Mouse (Mus musculus) ES-Bruce4 (cell line): ENCODE measurements around the gene Spata31d1c. TPM values are rescaled to one million over a fixed set of nuclear protein-coding genes. Genes with fewer than 3 reads are reported as not detected.

ENCODE experiments used
- H3K27ac ChIP-seq: 2 replicates; pipeline ENCODE4 v1.5.1; 2012; ENCODE audit warnings: low read length, inconsistent platforms; ENCODE audit not compliant: insufficient read depth
- H3K27me3 ChIP-seq: 2 replicates; pipeline ENCODE4 v1.6.1; 2012; ENCODE audit warnings: mild to moderate bottlenecking, low read length, inconsistent platforms; ENCODE audit not compliant: control insufficient read depth, poor library complexity, insufficient read depth, severe bottlenecking
- H3K36me3 ChIP-seq: 2 replicates; pipeline ENCODE4 v1.6.1; 2012; ENCODE audit warnings: inconsistent platforms, mild to moderate bottlenecking, low read length, moderate library complexity; ENCODE audit not compliant: control insufficient read depth, poor library complexity, insufficient read depth, severe bottlenecking
- H3K4me1 ChIP-seq: one replicate; pipeline ENCODE4 v1.8.1; 2011; ENCODE audit warnings: low read length; ENCODE audit not compliant: control insufficient read depth, insufficient read depth
- H3K4me3 ChIP-seq: 2 replicates; pipeline ENCODE4 v1.5.1; 2011; ENCODE audit warnings: low read depth, mild to moderate bottlenecking, low read length
- H3K9ac ChIP-seq: 2 replicates; pipeline ENCODE4 v1.6.1; 2012; ENCODE audit warnings: low read depth, mild to moderate bottlenecking, inconsistent platforms; ENCODE audit not compliant: poor library complexity, severe bottlenecking
- H3K9me3 ChIP-seq: replicated peaks from 2 replicates; pipeline ENCODE4 v1.6.1; 2012; ENCODE audit warnings: mild to moderate bottlenecking, low read length, inconsistent platforms; ENCODE audit not compliant: control insufficient read depth, poor library complexity, insufficient read depth, severe bottlenecking
- CTCF ChIP-seq: IDR thresholded peaks from one replicate; pipeline ENCODE4 v1.8.1; 2011; ENCODE audit warnings: low read depth, low read length
- EP300 ChIP-seq: IDR thresholded peaks from 2 replicates; pipeline ENCODE4 v1.6.1; 2011; ENCODE audit warnings: low read depth, low read length; ENCODE audit not compliant: insufficient read depth
- POLR2A ChIP-seq: IDR thresholded peaks from one replicate; pipeline ENCODE4 v1.8.1; 2011; ENCODE audit warnings: low read length; ENCODE audit not compliant: insufficient read depth
- polyA plus RNA-seq: library from polyadenylated mRNA; stranded (reverse); fragments of >200 nt; gene quantifications from 2 replicates; pipeline ENCODE4 v1.2.4, GENCODE M21; 2011; ENCODE audit warnings: low read depth; ENCODE audit not compliant: missing spikeins, insufficient read depth, insufficient read length

The Spata31d1c gene
- polyA plus RNA-seq, 1 experiment: not detected

DNA sequence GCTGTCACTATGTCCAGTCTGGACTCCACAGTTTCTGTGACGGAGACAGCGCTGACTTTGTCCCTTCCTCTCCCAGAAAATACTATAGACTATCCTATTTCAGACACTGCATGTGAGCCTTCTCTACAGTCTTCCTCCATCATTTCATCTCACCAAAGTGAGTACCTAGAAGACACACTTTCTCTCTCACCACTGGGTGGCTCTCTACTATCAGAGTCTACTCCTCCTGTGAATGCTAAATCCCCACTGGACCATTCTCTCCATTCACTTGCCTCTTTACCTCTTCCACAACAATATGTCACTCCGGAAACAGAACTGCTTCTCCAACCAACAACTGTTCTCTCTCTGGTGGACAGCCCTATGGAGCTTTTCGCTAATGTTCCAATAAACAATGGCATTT lies 2.2 kb downstream of the Spata31d1c start:
- TF ChIP-seq CTCF: no peak
- Histone ChIP-seq H3K4me3 (no peak overlapping the region), H3K36me3 (no peaks in the 10 kb centered on the region), H3K9ac (no peak overlapping the region), H3K4me1 (no peaks in the 10 kb centered on the region), H3K27me3 (no peaks in the 10 kb centered on the region; the same call in 1 of the 2 replicates), H3K9me3 (no peaks in the 10 kb centered on the region), H3K27ac (no peak overlapping the region)

DNA sequence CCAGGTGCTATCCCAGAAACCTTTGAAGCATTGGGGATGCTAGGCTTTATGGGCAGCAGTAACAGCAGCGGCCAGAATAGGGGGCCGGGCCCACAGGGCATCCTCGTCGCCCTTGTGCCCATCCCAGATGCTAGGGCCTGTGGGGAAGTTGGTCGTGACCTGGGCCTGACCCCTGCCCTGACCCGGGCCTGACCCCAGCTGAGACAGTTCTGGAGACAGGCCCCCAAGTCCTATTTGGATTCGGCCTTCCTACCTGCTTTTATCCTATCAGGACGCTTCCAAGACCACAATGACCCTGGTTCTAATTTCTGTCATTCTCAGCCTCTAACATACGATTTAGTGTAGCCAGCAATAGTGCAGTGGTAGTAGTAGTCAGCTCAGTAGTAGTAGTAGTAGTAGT lies 19.8 kb downstream of the Spata31d1c start, which contains the start of gene Prss47:
Gene Prss47, minus strand, starts transcription at position 101 of the 400 bp plus-strand sequence.
- no peak for TF ChIP-seq POLR2A
- no peak for TF ChIP-seq EP300
- no peak for TF ChIP-seq CTCF
- Histone ChIP-seq H3K27ac (no peak within 1 kb of the TSS), H3K9me3 (no peaks in the 10 kb centered on the region), H3K4me3 (no peak within 1 kb of the TSS), H3K4me1 (no peaks in the 10 kb centered on the region), H3K27me3 (no peaks in the 10 kb centered on the region), H3K9ac (no peak within 1 kb of the TSS), H3K36me3 (no peaks in the 10 kb centered on the region)

DNA sequence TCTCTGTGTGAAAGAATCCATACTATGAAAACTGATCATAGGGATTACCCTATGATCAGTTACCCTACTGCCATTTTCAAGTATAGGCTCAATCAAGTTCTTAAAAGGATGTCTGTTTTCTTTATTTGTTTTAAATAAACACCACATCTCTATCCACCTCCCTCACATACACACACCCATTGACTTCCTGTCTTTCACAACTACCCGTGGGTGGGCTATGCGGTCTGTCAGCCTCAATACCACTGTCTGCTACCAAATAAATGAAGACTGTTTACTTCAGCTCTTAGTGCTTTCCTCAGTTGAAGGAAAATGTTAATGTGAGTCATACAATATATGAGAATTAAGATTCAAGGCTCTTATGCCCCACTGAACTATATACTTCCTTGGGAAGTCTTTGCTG lies 37.1 kb downstream of the Spata31d1c start:
- Histone ChIP-seq H3K4me1 (no peaks in the 10 kb centered on the region), H3K27ac (no peak overlapping the region), H3K4me3 (no peak overlapping the region), H3K36me3 (0 out of 2 replicates have a peak, but pooled peaks cover 3% of the 10 kb centered on the region), H3K9ac (no peak overlapping the region), H3K9me3 (no peaks in the 10 kb centered on the region), H3K27me3 (no peaks in the 10 kb centered on the region)
- TF ChIP-seq EP300 (no peak), POLR2A (no peak), CTCF (no peak)

Other genes starting within 250 kb of the Spata31d1c start
- gene Cntnap3, start 129.1 kb upstream of the Spata31d1c start, polyA plus RNA-seq: not detected in 2 replicates
- gene Spata31, start 115.7 kb upstream of the Spata31d1c start, polyA plus RNA-seq: not detected in 2 replicates
- not detected in 2 replicates for gene Prss47, start 19.7 kb downstream of the Spata31d1c start, polyA plus RNA-seq
- 36.0 and 42.5 TPM in 2 replicates for gene Mfsd14b, start 79.9 kb downstream of the Spata31d1c start, polyA plus RNA-seq
- not detected in 2 replicates for gene Olfr465-ps1, start 105.0 kb downstream of the Spata31d1c start, polyA plus RNA-seq
- not detected in 2 replicates for gene Olfr466, start 117.2 kb downstream of the Spata31d1c start, polyA plus RNA-seq
- 28.1 and 29.2 TPM in 2 replicates for gene Nlrp4f, start 172.9 kb downstream of the Spata31d1c start, polyA plus RNA-seq
- gene Gm10775, start 226.5 kb downstream of the Spata31d1c start, polyA plus RNA-seq: 0.51 TPM in 1 of 2 replicates, not detected in the other
- 27.9 and 29.0 TPM in 2 replicates for gene Zfp369, start 245.8 kb downstream of the Spata31d1c start, polyA plus RNA-seq